Mouse (Mus musculus) Patski (cell line): ENCODE measurements at regions not wholly inside any gene's neighbourhood (a gene's known extent, or its start where the extent isn't known, plus 50 kb on each side); places are given as distances from the start of the nearest gene placed in this dataset.

Experiments used
- ATAC-seq: fragments of 100-300 bp; one replicate; pipeline ENCODE4 v1.8.0; 2021
- CTCF ChIA-PET: fragments of 350-600 bp; sonication (Branson Sonifier 250); formaldehyde crosslinking; loops from one replicate; lab custom pipeline; 2022; ENCODE audit warnings: inconsistent platforms; lab: Charles Lee
- POLR2A ChIA-PET: fragments of 350-600 bp; sonication (Branson Sonifier 250); formaldehyde crosslinking; loops from one replicate; lab custom pipeline; 2022; ENCODE audit warnings: antibody characterized with exemption, inconsistent platforms; lab: Charles Lee
- DNase-seq: peaks from one replicate; pipeline ENCODE4 v3.0.0-alpha.2; 2011; ENCODE audit warnings: low read depth, low spot score
- H3K27me3 ChIP-seq: fragments of 371-371 bp; one replicate; pipeline ENCODE4 v1.5.1; 2021
- CTCF ChIP-seq: fragments of 100-300 bp; IDR thresholded peaks from one replicate; pipeline ENCODE4 v1.5.1; 2021
- in situ Hi-C: fragments of 300-500 bp; cut with MboI; formaldehyde crosslinking; loops from 3 replicates; pipeline ENCODE4 v1.11.1; 2018; ENCODE audit warnings: low pct_unique_long_range_greater_than_20kb, mixed read lengths

GRCm38 (mm10) chr16:84581166-84581565 lies 66.2 kb downstream of the A730009L09Rik start:
- in situ Hi-C loops: no loop called here
- ChIA-PET POLR2A (no interaction called here), CTCF (no interaction called here)
- TF ChIP-seq CTCF: no peak
- peaks cover 7% of the 10 kb centered on the region for H3K27me3 ChIP-seq
- ATAC-seq: no peak
- DNase-seq: no peak

DNA sequence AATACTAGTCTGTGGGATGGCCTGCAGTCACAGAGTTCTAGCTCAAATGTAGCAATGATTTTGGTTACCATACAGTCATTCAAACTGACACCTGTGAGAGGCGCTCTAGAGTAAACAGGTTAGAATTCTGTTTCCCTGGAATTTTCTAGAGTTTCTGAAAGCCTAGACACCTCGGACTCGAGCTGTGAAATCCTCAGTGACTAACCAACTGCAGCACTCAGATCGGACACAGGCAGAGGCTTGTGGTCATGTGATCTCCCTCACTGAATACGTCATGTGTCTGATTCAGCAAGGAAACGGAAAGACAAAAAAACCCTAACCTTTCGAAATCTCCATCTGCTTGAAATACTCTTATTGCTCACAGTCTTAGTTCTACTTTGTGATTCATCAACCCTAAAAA lies 68.4 kb downstream of the A730009L09Rik start:
- DNase-seq (no peak), ATAC-seq (no peak)
- peaks cover 7% of the 10 kb centered on the region for H3K27me3 ChIP-seq
- CTCF ChIA-PET: no interaction called here
- POLR2A ChIA-PET: no interaction called here
- no peak for TF ChIP-seq CTCF
- in situ Hi-C loops: no loop called here

DNA sequence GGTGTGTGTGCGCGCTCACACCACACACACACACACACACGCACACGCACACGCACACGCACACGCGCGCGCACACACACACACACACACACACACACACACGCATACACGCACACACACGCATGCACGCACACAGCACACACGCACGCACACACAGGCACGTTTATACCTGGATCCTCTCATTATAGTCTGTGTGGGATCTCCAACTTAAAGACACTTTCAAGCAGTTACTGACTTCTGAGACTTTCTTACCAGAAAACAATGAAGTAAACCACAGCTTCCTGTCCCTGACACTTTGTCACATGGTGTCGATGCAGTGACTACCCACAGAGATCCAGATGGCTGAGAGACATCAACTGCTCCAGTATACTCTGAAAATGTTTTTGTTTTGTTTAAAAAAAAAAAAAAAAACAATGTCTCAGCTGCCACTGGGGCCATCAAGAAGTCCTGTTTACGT lies 68.9 kb downstream of the A730009L09Rik start:
- no peak for TF ChIP-seq CTCF
- in situ Hi-C loops: no loop called here
- H3K27me3 ChIP-seq: peaks cover 7% of the 10 kb centered on the region
- CTCF ChIA-PET: no interaction called here
- DNase-seq (no peak), ATAC-seq (no peak)
- POLR2A ChIA-PET: no interaction called here

- DNase-seq (no peak), ATAC-seq (no peak)
- in situ Hi-C loops: no loop called here
- TF ChIP-seq CTCF: no peak
- peaks cover 4% of the 10 kb centered on the region for H3K27me3 ChIP-seq
- ChIA-PET CTCF (no interaction called here), POLR2A (no interaction called here)
Observed at GRCm38 (mm10) chr16:84584724-84585399, 69.9 kb downstream of the A730009L09Rik start.

DNA sequence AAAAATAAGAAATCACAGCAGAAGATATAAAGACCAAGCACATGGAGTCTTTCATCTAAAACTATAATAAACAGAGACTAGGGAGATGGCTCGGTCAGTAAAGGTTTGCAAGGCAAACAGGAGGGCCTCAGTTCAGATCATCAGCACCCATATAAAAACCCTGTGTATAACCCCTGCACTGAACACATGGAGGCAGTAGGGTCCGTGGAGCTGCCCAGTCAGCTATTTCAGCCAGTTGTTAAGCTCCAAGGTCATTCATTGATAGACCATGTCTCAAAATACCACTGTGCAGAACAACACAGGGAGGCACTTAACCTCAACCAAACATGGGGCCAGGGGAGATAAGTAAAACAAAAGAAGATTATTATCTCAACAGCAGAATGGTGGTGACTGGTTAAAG lies 78.1 kb downstream of the A730009L09Rik start:
- no peak for TF ChIP-seq CTCF
- DNase-seq (no peak), ATAC-seq (no peak)
- CTCF ChIA-PET: no interaction called here
- H3K27me3 ChIP-seq: peaks cover 23% of the 10 kb centered on the region
- POLR2A ChIA-PET: no interaction called here
- in situ Hi-C loops: no loop called here

DNA sequence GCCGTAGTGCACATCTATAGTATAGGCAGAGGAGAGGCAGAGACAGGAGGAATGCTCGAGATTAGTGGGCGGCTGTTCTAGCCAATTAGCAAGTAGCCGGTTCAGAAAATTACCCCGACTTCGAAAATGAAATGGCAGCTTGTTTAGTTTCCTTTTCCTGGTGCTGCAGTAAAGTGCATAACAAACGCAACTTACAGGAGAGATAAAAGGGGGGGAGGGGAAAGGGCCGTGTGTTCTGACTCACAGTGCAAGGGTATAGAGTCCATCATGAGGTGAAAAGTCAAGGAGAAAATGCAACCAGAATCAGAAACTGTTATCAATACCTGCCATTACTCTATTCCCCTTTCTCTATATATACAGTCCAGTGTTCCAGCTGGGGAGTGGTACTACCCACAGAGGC lies 88.0 kb downstream of the A730009L09Rik start:
- ChIA-PET CTCF (interaction anchor here (1.0 kb wide), 1 partner anchor 17 kb away, joined by 3 read pairs; no protein-coding TSS in a partner anchor), POLR2A (no interaction called here)
- peaks cover 4% of the 10 kb centered on the region for H3K27me3 ChIP-seq
- TF ChIP-seq CTCF: no peak
- in situ Hi-C loops: no loop called here
- DNase-seq (no peak), ATAC-seq (no peak)

- TF ChIP-seq CTCF: no peak
- H3K27me3 ChIP-seq: peaks cover 4% of the 10 kb centered on the region
- CTCF ChIA-PET: interaction anchor here (1.0 kb wide), 1 partner anchor 16 kb away, joined by 3 read pairs; no protein-coding TSS in a partner anchor
- POLR2A ChIA-PET: no interaction called here
- DNase-seq (no peak), ATAC-seq (no peak)
- in situ Hi-C loops: no loop called here
Observed at GRCm38 (mm10) chr16:84603465-84604205, 88.7 kb downstream of the A730009L09Rik start.

DNA sequence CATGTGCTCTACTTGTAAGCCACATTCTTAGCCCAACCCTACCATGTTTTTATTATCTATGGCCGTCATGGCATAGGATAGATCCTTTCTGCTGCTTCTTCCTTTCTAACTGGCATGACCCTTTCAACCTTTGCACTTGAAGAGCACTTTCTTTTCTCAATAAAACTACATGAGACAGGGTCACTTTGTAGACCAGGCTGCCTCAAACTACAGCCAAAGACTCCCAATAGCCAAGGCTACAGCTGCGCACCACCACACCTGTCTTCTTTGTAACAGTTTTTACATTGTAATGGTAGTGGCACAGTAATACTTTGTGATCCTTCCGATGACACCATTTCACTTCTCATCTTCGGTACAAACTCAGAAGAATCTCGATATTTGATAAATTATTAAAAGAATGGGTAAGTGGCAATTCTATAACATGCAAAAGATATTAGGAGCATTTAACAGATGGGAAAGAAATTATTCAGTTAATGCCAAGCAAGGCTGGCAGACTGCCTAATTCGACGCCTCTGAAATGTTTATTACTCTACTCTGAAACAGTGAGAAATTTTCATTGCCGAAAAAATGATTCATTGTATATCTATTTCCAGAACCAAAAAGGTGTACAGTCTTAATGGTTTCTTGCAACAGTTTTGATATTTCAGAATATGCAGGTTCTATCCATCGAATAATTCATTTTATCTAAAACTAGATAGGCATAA lies 89.5 kb downstream of the A730009L09Rik start:
- no peak for ATAC-seq
- POLR2A ChIA-PET: no interaction called here
- TF ChIP-seq CTCF: no peak
- peaks cover 10% of the 10 kb centered on the region for H3K27me3 ChIP-seq
- DNase-seq: no peak
- CTCF ChIA-PET: no interaction called here
- in situ Hi-C loops: no loop called here

GRCm38 (mm10) chr16:84606010-84606803 lies 91.3 kb downstream of the A730009L09Rik start:
- peaks cover 12% of the 10 kb centered on the region for H3K27me3 ChIP-seq
- in situ Hi-C loops: no loop called here
- no peak for ATAC-seq
- no peak for DNase-seq
- POLR2A ChIA-PET: no interaction called here
- CTCF ChIA-PET: no interaction called here
- no peak for TF ChIP-seq CTCF

DNA sequence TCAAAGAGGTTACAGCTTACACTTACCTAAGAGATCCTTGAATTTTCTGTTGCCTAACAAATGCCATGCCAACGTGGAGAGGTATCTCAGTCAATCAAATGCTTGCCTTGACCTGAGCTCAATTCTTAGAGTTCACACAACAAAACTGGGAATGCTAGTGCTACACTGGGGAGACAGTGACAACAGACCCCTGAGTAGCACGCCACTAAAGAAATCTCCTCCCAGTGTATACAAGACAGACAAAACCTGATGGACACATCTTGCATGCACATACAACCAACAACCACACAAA lies 91.8 kb downstream of the A730009L09Rik start:
- POLR2A ChIA-PET: no interaction called here
- in situ Hi-C loops: no loop called here
- CTCF ChIA-PET: no interaction called here
- DNase-seq: no peak
- peaks cover 12% of the 10 kb centered on the region for H3K27me3 ChIP-seq
- no peak for TF ChIP-seq CTCF
- ATAC-seq: no peak
